Mouse (Mus musculus): Measurements from ENCODE around the gene Tpgs1.

Gene Tpgs1

GRCm38 (mm10) chr10:79668771-79669575 lies at the start of gene Tpgs1:
Tpgs1 (plus strand) TSS chr10:79669369.
- peak; percentile 93 to 97 for DNase-seq (ENCODE audit: low spot score in 2 of 2)

- DNase-seq (ENCODE audit: low spot score in 2 of 2): no peak
Observed at GRCm38 (mm10) chr10:79623950-79624349, 45.2 kb upstream of the Tpgs1 start.

- no peak for DNase-seq (ENCODE audit: low spot score in 2 of 2)
Observed at GRCm38 (mm10) chr10:79625398-79625797, 43.8 kb upstream of the Tpgs1 start.

GRCm38 (mm10) chr10:79626156-79626555 lies 43.0 kb upstream of the Tpgs1 start:
- no peak for DNase-seq (ENCODE audit: low spot score in 2 of 2)

GRCm38 (mm10) chr10:79628377-79628776 lies 40.8 kb upstream of the Tpgs1 start:
- no peak for DNase-seq (ENCODE audit: low spot score in 2 of 2)

GRCm38 (mm10) chr10:79631432-79631831 lies 37.7 kb upstream of the Tpgs1 start:
- DNase-seq (ENCODE audit: low spot score in 2 of 2): peak in 1 of 2 experiments; percentile 80

- no peak for DNase-seq (ENCODE audit: low spot score in 2 of 2)
Observed at GRCm38 (mm10) chr10:79633006-79633777, 36.0 kb upstream of the Tpgs1 start.

- DNase-seq (ENCODE audit: low spot score in 2 of 2): no peak
Observed at GRCm38 (mm10) chr10:79636287-79636686, 32.9 kb upstream of the Tpgs1 start.

- peak; percentile 83 to 86 for DNase-seq (ENCODE audit: low spot score in 2 of 2)
Observed at GRCm38 (mm10) chr10:79637128-79638110, 31.8 kb upstream of the Tpgs1 start, which contains the start of gene Shc2. Shc2 (minus strand) TSS chr10:79637918.

- peak; percentile 53 to 63 for DNase-seq (ENCODE audit: low spot score in 2 of 2)
Observed at GRCm38 (mm10) chr10:79638486-79639204, 30.5 kb upstream of the Tpgs1 start.

GRCm38 (mm10) chr10:79645711-79646110 lies 23.5 kb upstream of the Tpgs1 start, which contains the start of gene Odf3l2:
Odf3l2 (minus strand) TSS chr10:79645738.
- DNase-seq (ENCODE audit: low spot score in 2 of 2): no peak

GRCm38 (mm10) chr10:79649070-79649751 lies 20.0 kb upstream of the Tpgs1 start:
- peak; percentile 74 to 90 for DNase-seq (ENCODE audit: low spot score in 2 of 2)

- no peak for DNase-seq (ENCODE audit: low spot score in 2 of 2)
Observed at GRCm38 (mm10) chr10:79652789-79653188, 16.4 kb upstream of the Tpgs1 start.

GRCm38 (mm10) chr10:79654946-79655395 lies 14.2 kb upstream of the Tpgs1 start:
- peak; percentile 28 to 35 for DNase-seq (ENCODE audit: low spot score in 2 of 2)

- DNase-seq (ENCODE audit: low spot score in 2 of 2): no peak
Observed at GRCm38 (mm10) chr10:79658829-79659228, 10.3 kb upstream of the Tpgs1 start.

GRCm38 (mm10) chr10:79660298-79660697 lies 8.9 kb upstream of the Tpgs1 start:
- DNase-seq (ENCODE audit: low spot score in 2 of 2): no peak

GRCm38 (mm10) chr10:79661861-79662260 lies 7.3 kb upstream of the Tpgs1 start:
- no peak for DNase-seq (ENCODE audit: low spot score in 2 of 2)

- peak; percentile 53 to 66 for DNase-seq (ENCODE audit: low spot score in 2 of 2)
Observed at GRCm38 (mm10) chr10:79664131-79664665, 5.0 kb upstream of the Tpgs1 start, which contains the start of gene Madcam1. Madcam1 (plus strand) TSS chr10:79664559.

- DNase-seq (ENCODE audit: low spot score in 2 of 2): no peak
Observed at GRCm38 (mm10) chr10:79665051-79665450, 4.1 kb upstream of the Tpgs1 start.

- DNase-seq (ENCODE audit: low spot score in 2 of 2): no peak
Observed at GRCm38 (mm10) chr10:79666493-79666892, 2.7 kb upstream of the Tpgs1 start.

Measured in frontal cortex, postnatal 36 days (tissue).